Mouse (Mus musculus): ENCODE data around the gene Wdfy3.
"Not testable (repeated sequence)": the region's sequence is repeated elsewhere in the genome, so short reads cannot be mapped to it uniquely, and the experiment has no call there.

Wdfy3 gene

GRCm38 (mm10) chr5:102001026-102001425 lies 68.7 kb downstream of the Wdfy3 start:
- no peak for DNase-seq (ENCODE audit: low spot score)

- no peak for DNase-seq (ENCODE audit: low spot score)
Observed at GRCm38 (mm10) chr5:101998971-101999370, 70.8 kb downstream of the Wdfy3 start.

- no peak for DNase-seq (ENCODE audit: low spot score)
Observed at GRCm38 (mm10) chr5:101996036-101996735, 73.5 kb downstream of the Wdfy3 start.

- DNase-seq (ENCODE audit: low spot score) = no peak
Observed at GRCm38 (mm10) chr5:101995451-101995995, 74.2 kb downstream of the Wdfy3 start.

- no peak for DNase-seq (ENCODE audit: low spot score)
Observed at GRCm38 (mm10) chr5:101993996-101994395, 75.7 kb downstream of the Wdfy3 start.

GRCm38 (mm10) chr5:101992969-101993670 lies 76.6 kb downstream of the Wdfy3 start:
- DNase-seq (ENCODE audit: low spot score) = no peak

- DNase-seq (ENCODE audit: low spot score) = no peak
Observed at GRCm38 (mm10) chr5:101990298-101990845, 79.3 kb downstream of the Wdfy3 start.

GRCm38 (mm10) chr5:101988476-101988875 lies 81.2 kb downstream of the Wdfy3 start:
- no peak for DNase-seq (ENCODE audit: low spot score)

- no peak for DNase-seq (ENCODE audit: low spot score)
Observed at GRCm38 (mm10) chr5:101986694-101987093, 83.0 kb downstream of the Wdfy3 start.

GRCm38 (mm10) chr5:101982239-101982638 lies 87.5 kb downstream of the Wdfy3 start:
- no peak for DNase-seq (ENCODE audit: low spot score)

- no peak for DNase-seq (ENCODE audit: low spot score)
Observed at GRCm38 (mm10) chr5:101979594-101979993, 90.1 kb downstream of the Wdfy3 start.

GRCm38 (mm10) chr5:101972594-101972993 lies 97.1 kb downstream of the Wdfy3 start:
- DNase-seq (ENCODE audit: low spot score) = not testable (repeated sequence)

GRCm38 (mm10) chr5:101968153-101968851 lies 101.4 kb downstream of the Wdfy3 start:
- peak; percentile 68 for DNase-seq (ENCODE audit: low spot score)

GRCm38 (mm10) chr5:101967832-101968152 lies 101.9 kb downstream of the Wdfy3 start:
- DNase-seq (ENCODE audit: low spot score) = peak; percentile 15

GRCm38 (mm10) chr5:101962824-101963223 lies 106.9 kb downstream of the Wdfy3 start:
- no peak for DNase-seq (ENCODE audit: low spot score)

- no peak for DNase-seq (ENCODE audit: low spot score)
Observed at GRCm38 (mm10) chr5:101959369-101959768, 110.4 kb downstream of the Wdfy3 start.

GRCm38 (mm10) chr5:101958941-101959340 lies 110.8 kb downstream of the Wdfy3 start:
- no peak for DNase-seq (ENCODE audit: low spot score)

GRCm38 (mm10) chr5:101957419-101957818 lies 112.3 kb downstream of the Wdfy3 start:
- DNase-seq (ENCODE audit: low spot score) = no peak

- no peak for DNase-seq (ENCODE audit: low spot score)
Observed at GRCm38 (mm10) chr5:101954393-101955340, 115.1 kb downstream of the Wdfy3 start.

GRCm38 (mm10) chr5:101951918-101952317 lies 117.8 kb downstream of the Wdfy3 start:
- DNase-seq (ENCODE audit: low spot score) = no peak

GRCm38 (mm10) chr5:101949323-101949722 lies 120.4 kb downstream of the Wdfy3 start:
- DNase-seq (ENCODE audit: low spot score) = peak; percentile 55

All from yolk sac, embryonic 10.5 days (tissue).